9 mouse cellular contexts compared by ENCODE assay signal in genomic region chr9:113719063-113719462, GRCm38 (mm10). TPM values are rescaled to one million over a fixed set of nuclear protein-coding genes. Genes with fewer than 3 reads are reported as not detected.
A peak's percentile ranks its signal among the peaks of the same experiment; 100 is the strongest.
DNase-seq lines count a peak whose midpoint lies in the region; ATAC-seq and TF ChIP-seq lines count a peak whose summit lies in the region.
"Had no signal": no experiment of that assay in that cellular context is flagged by ENCODE, and none has a peak within 500 bp of the region (broad histone marks: within the 10 kb centered on the region; RNA-seq: fewer than 3 reads in every experiment).

No protein-coding gene starts in this region.

- ATAC-seq in heart, embryonic 12.5 days (ENCODE audit: insufficient number of reproducible peaks, low FRiP score), result no peak
- ATAC-seq in stomach, postnatal 0 days (ENCODE audit: low FRiP score, low TSS enrichment), result peak; percentile 69; the same call in 1 of the 2 replicates

- peak; percentile 85 for TF ChIP-seq CTCF in stomach, postnatal 0 days (IDR thresholded peaks at IDR 0.05; ENCODE audit: low read depth)

- peak; percentile 44 to 46 for DNase-seq in heart, adult 18-20 months
- DNase-seq in urinary bladder, postnatal 14 days (ENCODE audit: low spot score), result peak; percentile 41
- no peak for DNase-seq in urinary bladder, adult 18-20 months (ENCODE audit: low spot score in 2 of 2)
- DNase-seq in fibroblast of lung, adult 2 months (ENCODE audit: low read depth), result peak; percentile 57
- DNase-seq in left cerebral cortex, postnatal 10 days (ENCODE audit: extremely low spot score in 1 of 2, low spot score in 2 of 2), result peak; percentile 36 to 46
- peak; percentile 46 for DNase-seq in stomach, postnatal 0 days (ENCODE audit: low spot score)
- no peak for DNase-seq in cerebellum, postnatal 36 days

- no peaks in the 10 kb centered on the region for H3K27me3 ChIP-seq in heart, embryonic 12.5 days (replicated peaks)
- no peaks in the 10 kb centered on the region for H3K27me3 ChIP-seq in stomach, postnatal 0 days (ENCODE audit: control insufficient read depth, insufficient read depth, low read length)
- H3K27me3 ChIP-seq: limb, embryonic 12.5 days had no signal

- H3K36me3 ChIP-seq in heart, embryonic 12.5 days, result no peaks in the 10 kb centered on the region
- no peaks in the 10 kb centered on the region for H3K36me3 ChIP-seq in stomach, postnatal 0 days (ENCODE audit: control insufficient read depth, insufficient read depth, low read length)
- H3K36me3 ChIP-seq: limb, embryonic 12.5 days had no signal

- no peak overlapping the region for H3K9ac ChIP-seq in heart, embryonic 12.5 days
- no peak overlapping the region for H3K9ac ChIP-seq in stomach, postnatal 0 days (ENCODE audit: low read length)
- H3K9ac ChIP-seq: limb, embryonic 12.5 days had no signal

- no peak overlapping the region for H3K4me2 ChIP-seq in heart, embryonic 12.5 days
- H3K4me2 ChIP-seq in stomach, postnatal 0 days (replicated peaks; ENCODE audit: low read depth), result no peak overlapping the region
- H3K4me2 ChIP-seq: limb, embryonic 12.5 days had no signal

- no peaks in the 10 kb centered on the region for H3K9me3 ChIP-seq in heart, embryonic 12.5 days (replicated peaks)
- no peaks in the 10 kb centered on the region for H3K9me3 ChIP-seq in stomach, postnatal 0 days (ENCODE audit: control insufficient read depth, low read length)
- H3K9me3 ChIP-seq: limb, embryonic 12.5 days had no signal

- intact Hi-C loops in left cerebral cortex, postnatal 10 days (cut with DNase I), result no loop called here

- 43% methylated on average over 5 of the region's 5 CpGs for WGBS in heart, embryonic 12.5 days
- 39% methylated on average over 5 of the region's 5 CpGs for WGBS in stomach, postnatal 0 days

- no peak for TF ChIP-seq EP300 in stomach, postnatal 0 days (optimal IDR thresholded peaks at IDR 0.05)

- H3K4me3 ChIP-seq in heart, embryonic 12.5 days, result no peak overlapping the region
- no peak overlapping the region for H3K4me3 ChIP-seq in stomach, postnatal 0 days (ENCODE audit: low read depth, low read length)
- H3K4me3 ChIP-seq: limb, embryonic 12.5 days had no signal

- H3K4me1 ChIP-seq in heart, embryonic 12.5 days (replicated peaks), result no peaks in the 10 kb centered on the region
- H3K4me1 ChIP-seq in stomach, postnatal 0 days (replicated peaks; ENCODE audit: control insufficient read depth, insufficient read depth), result no peaks in the 10 kb centered on the region
- H3K4me1 ChIP-seq: limb, embryonic 12.5 days had no signal

- no peak overlapping the region for H3K27ac ChIP-seq in heart, embryonic 12.5 days (ENCODE audit: poor library complexity, severe bottlenecking)
- H3K27ac ChIP-seq in stomach, postnatal 0 days (replicated peaks), result no peak overlapping the region
- H3K27ac ChIP-seq: limb, embryonic 12.5 days had no signal

RNA-seq across cellular contexts. Expression of gene Pdcd6ip, which starts 11.0 kb away (rescaled TPM):
- total RNA-seq in heart, adult 18-20 months (2021), result 10 to 100 TPM; 59.2 to 66.5 TPM
- polyA plus RNA-seq in heart, embryonic 12.5 days (2016; fragmentation: Nextera tagmentation; extraction: Ambion mirVana), result 80.8 and 81.7 TPM in 2 replicates
- 10 to 100 TPM; 48.8 to 52.5 TPM for total RNA-seq in left cerebral cortex, postnatal 10 days (2021)
- 69.4 and 70.8 TPM in 2 replicates for polyA plus RNA-seq in stomach, postnatal 0 days (2015; fragmentation: Nextera tagmentation; extraction: Ambion mirVana)

RNA-seq across cellular contexts. Expression of gene Clasp2, which starts 22.2 kb away (rescaled TPM):
- 10 to 100 TPM; 56.2 to 63.4 TPM for total RNA-seq in heart, adult 18-20 months (2021)
- 34.2 and 38.1 TPM in 2 replicates for polyA plus RNA-seq in heart, embryonic 12.5 days (2016; fragmentation: Nextera tagmentation; extraction: Ambion mirVana)
- 100 to 1,000 TPM; 328 to 340 TPM for total RNA-seq in left cerebral cortex, postnatal 10 days (2021)
- 8.4 and 8.6 TPM in 2 replicates for polyA plus RNA-seq in stomach, postnatal 0 days (2015; fragmentation: Nextera tagmentation; extraction: Ambion mirVana)

Comparison
In these comparisons a context has a peak if more than half of its experiments do, and no peak if none do; other contexts are left out.
1. DNase-seq: peak in heart, adult 18-20 months (2 of 2), urinary bladder, postnatal 14 days (single experiment), fibroblast of lung, adult 2 months (single experiment), left cerebral cortex, postnatal 10 days (2 of 2) and stomach, postnatal 0 days (single experiment); none in urinary bladder, adult 18-20 months (0 of 2) and cerebellum, postnatal 36 days (0 of 2).
2. RNA of gene Clasp2, which starts 22.2 kb away (total RNA-seq): 328 to 340 TPM in left cerebral cortex, postnatal 10 days; 56.2 to 63.4 TPM in heart, adult 18-20 months; every median in the first group is over 4 times any median in the second.